In the genomic region with DNA sequence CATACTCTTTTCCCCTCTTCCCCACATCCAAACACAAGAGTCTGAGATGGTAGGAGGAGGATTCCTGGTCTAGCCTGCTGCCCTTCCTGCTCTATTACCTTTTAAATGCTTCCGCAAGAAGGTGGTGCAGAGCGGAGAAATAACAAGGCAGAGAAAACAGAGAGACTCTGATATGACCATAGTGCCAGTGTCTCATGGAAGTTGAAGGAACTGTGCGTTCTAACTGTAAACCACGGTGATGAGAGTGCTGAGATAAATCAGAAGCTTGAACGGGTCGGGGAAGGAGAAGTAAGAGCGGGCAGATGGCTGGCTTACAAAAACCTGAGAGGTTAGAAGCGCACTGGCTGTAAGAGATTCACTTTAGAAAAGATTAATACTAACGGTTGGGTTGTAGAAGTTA, we compare ENCODE assay signal across 10 mouse cellular contexts. TPM values are rescaled to one million over a fixed set of nuclear protein-coding genes. Genes with fewer than 3 reads are reported as not detected.
DNase-seq lines count a peak whose midpoint lies in the region; ATAC-seq and TF ChIP-seq lines count a peak whose summit lies in the region.
"Had no signal": no experiment of that assay in that cellular context is flagged by ENCODE, and none has a peak within 500 bp of the region (broad histone marks: within the 10 kb centered on the region; RNA-seq: fewer than 3 reads in every experiment).

No protein-coding gene starts in this region.

- H3K4me3 ChIP-seq in lung, adult 2 months (replicated peaks; ENCODE audit: extremely low read depth, low read depth, low read length): peak overlapping the region; percentile 10
- peak overlapping the region; percentile 86; the same call in 1 of the 2 replicates for H3K4me3 ChIP-seq in cortical plate, adult 2 months (ENCODE audit: insufficient read depth, low read length)
- no peak overlapping the region for H3K4me3 ChIP-seq in hindbrain, embryonic 11.5 days (ENCODE audit: low read depth, low read length)
- peak overlapping the region; percentile 7 for H3K4me3 ChIP-seq in midbrain, embryonic 12.5 days
- no peak overlapping the region for H3K4me3 ChIP-seq in left cerebral cortex, adult 2 months

- H3K27me3 ChIP-seq in hindbrain, embryonic 11.5 days (ENCODE audit: control insufficient read depth, insufficient read depth, low read length): no peaks in the 10 kb centered on the region
- no peaks in the 10 kb centered on the region for H3K27me3 ChIP-seq in midbrain, embryonic 12.5 days

- H3K4me1 ChIP-seq in lung, adult 2 months (ENCODE audit: control insufficient read depth, insufficient read depth, low read length): peaks cover 14% of the 10 kb centered on the region
- H3K4me1 ChIP-seq in cortical plate, adult 2 months (ENCODE audit: control insufficient read depth, insufficient read depth, low read length): peaks cover 6% of the 10 kb centered on the region; the same call in 1 of the 2 replicates
- H3K4me1 ChIP-seq in hindbrain, embryonic 11.5 days (replicated peaks; ENCODE audit: control insufficient read depth, insufficient read depth, low read length): peaks cover 4% of the 10 kb centered on the region; the same call in 1 of the 2 replicates
- H3K4me1 ChIP-seq in midbrain, embryonic 12.5 days: peaks cover 21% of the 10 kb centered on the region

- H3K9me3 ChIP-seq in hindbrain, embryonic 11.5 days (ENCODE audit: control insufficient read depth, low read length): no peaks in the 10 kb centered on the region
- H3K9me3 ChIP-seq in midbrain, embryonic 12.5 days: no peaks in the 10 kb centered on the region

- no peak for ATAC-seq in hindbrain, embryonic 11.5 days (ENCODE audit: low FRiP score)
- no peak for ATAC-seq in midbrain, embryonic 12.5 days (ENCODE audit: low FRiP score, low read depth)

- intact Hi-C loops in left cerebral cortex, adult 2 months (cut with DNase I): no loop called here

- no peak for DNase-seq in lung, adult 2 months
- no peak for DNase-seq in lung, postnatal 25 days (ENCODE audit: low spot score)
- DNase-seq in hindbrain, embryonic 11.5 days (ENCODE audit: low spot score): no peak
- no peak for DNase-seq in ovary, adult 18-20 months (ENCODE audit: low spot score)
- no peak for DNase-seq in left cerebral cortex, adult 2 months (ENCODE audit: extremely low spot score in 1 of 2, low spot score in 2 of 2)
- no peak for DNase-seq in urinary bladder, adult 2 months (ENCODE audit: low spot score)

- no peak for TF ChIP-seq POLR2A in lung, adult 2 months (IDR thresholded peaks at IDR 0.05; ENCODE audit: borderline replicate concordance, extremely low read depth, low read depth, low read length)
- no peak for TF ChIP-seq POLR2A in cortical plate, adult 2 months (IDR thresholded peaks at IDR 0.05; ENCODE audit: extremely low read depth, insufficient read depth, low read length)

- no peak overlapping the region for H3K27ac ChIP-seq in cortical plate, adult 2 months (ENCODE audit: insufficient read depth, low read length)
- H3K27ac ChIP-seq in hindbrain, embryonic 11.5 days (ENCODE audit: low read depth, low read length): no peak overlapping the region
- no peak overlapping the region for H3K27ac ChIP-seq in midbrain, embryonic 12.5 days (replicated peaks)
- no peak overlapping the region; the same call in 1 of the 2 replicates for H3K27ac ChIP-seq in left cerebral cortex, adult 2 months

- WGBS in lung, adult 2 months: 87% methylated on average over 9 of the region's 9 CpGs
- WGBS in hindbrain, embryonic 11.5 days: 97% methylated on average over 9 of the region's 9 CpGs
- 99% methylated on average over 9 of the region's 9 CpGs for WGBS in midbrain, embryonic 12.5 days

- peak overlapping the region; percentile 85; the same call in 1 of the 2 replicates for H3K4me2 ChIP-seq in hindbrain, embryonic 11.5 days (replicated peaks; ENCODE audit: low read depth, low read length)
- H3K4me2 ChIP-seq in midbrain, embryonic 12.5 days (replicated peaks): peak overlapping the region; percentile 74

- H3K9ac ChIP-seq in hindbrain, embryonic 11.5 days (ENCODE audit: low read depth, low read length): no peak overlapping the region
- H3K9ac ChIP-seq in midbrain, embryonic 12.5 days (replicated peaks): no peak overlapping the region

- TF ChIP-seq CTCF in lung, adult 2 months (IDR thresholded peaks at IDR 0.05; ENCODE audit: insufficient read depth, low read length): no peak
- TF ChIP-seq CTCF in cortical plate, adult 2 months (IDR thresholded peaks at IDR 0.05; ENCODE audit: extremely low read depth, insufficient read depth, low read length): no peak
- TF ChIP-seq CTCF in left cerebral cortex, adult 2 months (IDR thresholded peaks at IDR 0.05): no peak

- H3K36me3 ChIP-seq in hindbrain, embryonic 11.5 days (ENCODE audit: control insufficient read depth, insufficient read depth, low read length): 0 out of 2 replicates have a peak, but pooled peaks cover 2% of the 10 kb centered on the region
- peaks cover 15% of the 10 kb centered on the region for H3K36me3 ChIP-seq in midbrain, embryonic 12.5 days

RNA-seq across cellular contexts. Expression of gene Kctd20, which starts 2.7 kb away (rescaled TPM):
- 37.5 and 59.5 TPM in 2 replicates for polyA plus RNA-seq in lung, adult 2 months (2012; rRNA removed)
- polyA plus RNA-seq in cortical plate, adult 2 months (2012; rRNA removed): 46.5 and 50.0 TPM in 2 replicates
- polyA plus RNA-seq in hindbrain, embryonic 11.5 days (2014; fragmentation: Nextera tagmentation; extraction: Ambion mirVana): 81.7 and 94.8 TPM in 2 replicates
- 115 and 116 TPM in 2 replicates for polyA plus RNA-seq in midbrain, embryonic 12.5 days (2016; fragmentation: Nextera tagmentation; extraction: Ambion mirVana)
- 10 to 100 TPM; 65.2 to 74.7 TPM for total RNA-seq in left cerebral cortex, adult 2 months (2021)
- 37.8 and 41.6 TPM in 2 replicates for polyA plus RNA-seq in urinary bladder, adult 2 months (2012; rRNA removed)

RNA-seq across cellular contexts. Expression of gene Pxt1, which starts 10.8 kb away (rescaled TPM):
- polyA plus RNA-seq in lung, adult 2 months (2012; rRNA removed): 0.15 and 0.19 TPM in 2 replicates
- not detected in 2 replicates for polyA plus RNA-seq in cortical plate, adult 2 months (2012; rRNA removed)
- polyA plus RNA-seq in hindbrain, embryonic 11.5 days (2014; fragmentation: Nextera tagmentation; extraction: Ambion mirVana): 0.34 TPM in 1 of 2 replicates, not detected in the other
- polyA plus RNA-seq in midbrain, embryonic 12.5 days (2016; fragmentation: Nextera tagmentation; extraction: Ambion mirVana): 0.30 TPM in 1 of 2 replicates, not detected in the other
- not detected for total RNA-seq in left cerebral cortex, adult 2 months (2021)
- not detected in 2 replicates for polyA plus RNA-seq in urinary bladder, adult 2 months (2012; rRNA removed)
- total RNA-seq: hematopoietic stem cell, adult 5-6 weeks; layer of hippocampus, postnatal 25 days had no signal

RNA-seq across cellular contexts. Expression of gene 4930539E08Rik, which starts 39.3 kb away (rescaled TPM):
- 0.05 and 0.14 TPM in 2 replicates for polyA plus RNA-seq in lung, adult 2 months (2012; rRNA removed)
- polyA plus RNA-seq in cortical plate, adult 2 months (2012; rRNA removed): 7.6 and 7.9 TPM in 2 replicates
- 0.03 TPM in 1 of 2 replicates, not detected in the other for polyA plus RNA-seq in hindbrain, embryonic 11.5 days (2014; fragmentation: Nextera tagmentation; extraction: Ambion mirVana)
- 0.15 and 0.26 TPM in 2 replicates for polyA plus RNA-seq in midbrain, embryonic 12.5 days (2016; fragmentation: Nextera tagmentation; extraction: Ambion mirVana)
- 10 to 100 TPM in 1 of 2 experiments, 1 to 10 TPM in 1; 9.4 to 11.2 TPM for total RNA-seq in left cerebral cortex, adult 2 months (2021)
- 0.14 and 0.29 TPM in 2 replicates for polyA plus RNA-seq in urinary bladder, adult 2 months (2012; rRNA removed)

RNA-seq across cellular contexts. Expression of gene Stk38, which starts 53.4 kb away (rescaled TPM):
- 105 and 111 TPM in 2 replicates for polyA plus RNA-seq in lung, adult 2 months (2012; rRNA removed)
- polyA plus RNA-seq in cortical plate, adult 2 months (2012; rRNA removed): 62.0 and 69.6 TPM in 2 replicates
- polyA plus RNA-seq in hindbrain, embryonic 11.5 days (2014; fragmentation: Nextera tagmentation; extraction: Ambion mirVana): 141 and 151 TPM in 2 replicates
- 150 and 151 TPM in 2 replicates for polyA plus RNA-seq in midbrain, embryonic 12.5 days (2016; fragmentation: Nextera tagmentation; extraction: Ambion mirVana)
- total RNA-seq in left cerebral cortex, adult 2 months (2021): 10 to 100 TPM; 53.5 to 58.6 TPM
- 81.3 and 97.5 TPM in 2 replicates for polyA plus RNA-seq in urinary bladder, adult 2 months (2012; rRNA removed)

Comparison
In these comparisons a context has a peak if more than half of its experiments do, and no peak if none do; other contexts are left out.
1. H3K4me3 ChIP-seq: peak in lung, adult 2 months (single experiment), cortical plate, adult 2 months (single experiment) and midbrain, embryonic 12.5 days (single experiment); none in hindbrain, embryonic 11.5 days (single experiment) and left cerebral cortex, adult 2 months (single experiment).